Mouse (Mus musculus) adrenal gland, adult 18-20 months (tissue): Measurements from ENCODE around the gene Olfr1432. TPM values are rescaled to one million over a fixed set of nuclear protein-coding genes. Genes with fewer than 3 reads are reported as not detected.
"Not testable (repeated sequence)": the region's sequence is repeated elsewhere in the genome, so short reads cannot be mapped to it uniquely, and the experiment has no call there.

ENCODE experiments used
- DNase-seq, 2 experiments: peaks; one replicate each; pipeline ENCODE4 v3.0.0; 2021 to 2022; ENCODE audit warnings: low spot score in 2 of 2
- long read RNA-seq, 2 experiments: library from polyadenylated mRNA; stranded (forward); transcript quantifications; one replicate each; pipeline ENCODE4 v2.0.0; 2021
- total RNA-seq, 2 experiments: library from RNA; stranded (reverse); gene quantifications; 1 replicate in 1 of 2; 2 replicates in 1 of 2; pipeline ENCODE4 v1.2.3; 2021

Olfr1432 gene
- not detected for total RNA-seq
- long read RNA-seq, experiment 1: 0 reads
- long read RNA-seq, experiment 2: 0 reads

- DNase-seq: not testable (repeated sequence)
Observed at GRCm38 (mm10) chr19:12232496-12232895, at the start of gene Olfr1432. TSS of gene Olfr1432 (minus strand) at chr19:12232596.

- no peak for DNase-seq
Observed at GRCm38 (mm10) chr19:12279554-12279953, 47.2 kb upstream of the Olfr1432 start, which contains the start of gene Olfr1434. TSS of gene Olfr1434 (plus strand) at chr19:12279854.

- no peak for DNase-seq
Observed at GRCm38 (mm10) chr19:12260732-12261131, 28.3 kb upstream of the Olfr1432 start, which contains the start of gene Olfr235. TSS of gene Olfr235 (plus strand) at chr19:12261032.

- DNase-seq: no peak
Observed at GRCm38 (mm10) chr19:12241559-12241958, 9.2 kb upstream of the Olfr1432 start, which contains the start of gene Olfr262. TSS of gene Olfr262 (minus strand) at chr19:12241659.

GRCm38 (mm10) chr19:12200334-12200733, 32.1 kb downstream of the Olfr1432 start, which contains the start of gene Olfr1431:
TSS of gene Olfr1431 (plus strand) at chr19:12200634.
- DNase-seq: no peak

- not testable (repeated sequence) for DNase-seq
Observed at GRCm38 (mm10) chr19:12199076-12199475, 33.3 kb downstream of the Olfr1432 start.

Other genes with a start within 250 kb of the Olfr1432 start
- gene Olfr1423, start 191.3 kb downstream of the Olfr1432 start, total RNA-seq: not detected
- gene Olfr1424, start 169.9 kb downstream of the Olfr1432 start, total RNA-seq: not detected
- gene Olfr1425, start 154.9 kb downstream of the Olfr1432 start, total RNA-seq: not detected
- gene Olfr1426, start 140.6 kb downstream of the Olfr1432 start, total RNA-seq: not detected
- gene Olfr1427, start 129.3 kb downstream of the Olfr1432 start, total RNA-seq: not detected
- gene Olfr1428, start 116.7 kb downstream of the Olfr1432 start, total RNA-seq: not detected
- not detected for gene Olfr76, start 109.4 kb downstream of the Olfr1432 start, total RNA-seq
- gene Olfr1555-ps1, start 62.5 kb downstream of the Olfr1432 start, total RNA-seq: not detected
- not detected for gene Olfr1431, start 32.0 kb downstream of the Olfr1432 start, total RNA-seq
- gene Olfr262, start 9.1 kb upstream of the Olfr1432 start, total RNA-seq: not detected
- gene Olfr235, start 28.4 kb upstream of the Olfr1432 start, total RNA-seq: not detected
- gene Olfr1434, start 47.3 kb upstream of the Olfr1432 start, total RNA-seq: not detected
- gene Olfr1436, start 66.5 kb upstream of the Olfr1432 start, total RNA-seq: not detected
- not detected for gene Olfr1437, start 92.5 kb upstream of the Olfr1432 start, total RNA-seq
- not detected for gene Olfr1438-ps1, start 103.3 kb upstream of the Olfr1432 start, total RNA-seq
- gene Olfr1440, start 154.7 kb upstream of the Olfr1432 start, total RNA-seq: not detected
- not detected for gene Olfr1441, start 184.8 kb upstream of the Olfr1432 start, total RNA-seq
- gene Pfpl, start 195.3 kb upstream of the Olfr1432 start, total RNA-seq: not detected
- gene Mpeg1, start 228.2 kb upstream of the Olfr1432 start, total RNA-seq: 10 to 100 TPM; 31.6 to 57.3 TPM